Mouse (Mus musculus) naive thymus-derived CD4-positive, alpha-beta T cell, adult 2 months (primary cell): ENCODE data around the gene Fam214b.
A peak's percentile ranks its signal among the peaks of the same experiment; 100 is the strongest.

ENCODE experiments used
- DNase-seq: peaks from one replicate; pipeline ENCODE4 v3.0.0-alpha.2; 2011; ENCODE audit warnings: low read depth

The Fam214b gene

DNA sequence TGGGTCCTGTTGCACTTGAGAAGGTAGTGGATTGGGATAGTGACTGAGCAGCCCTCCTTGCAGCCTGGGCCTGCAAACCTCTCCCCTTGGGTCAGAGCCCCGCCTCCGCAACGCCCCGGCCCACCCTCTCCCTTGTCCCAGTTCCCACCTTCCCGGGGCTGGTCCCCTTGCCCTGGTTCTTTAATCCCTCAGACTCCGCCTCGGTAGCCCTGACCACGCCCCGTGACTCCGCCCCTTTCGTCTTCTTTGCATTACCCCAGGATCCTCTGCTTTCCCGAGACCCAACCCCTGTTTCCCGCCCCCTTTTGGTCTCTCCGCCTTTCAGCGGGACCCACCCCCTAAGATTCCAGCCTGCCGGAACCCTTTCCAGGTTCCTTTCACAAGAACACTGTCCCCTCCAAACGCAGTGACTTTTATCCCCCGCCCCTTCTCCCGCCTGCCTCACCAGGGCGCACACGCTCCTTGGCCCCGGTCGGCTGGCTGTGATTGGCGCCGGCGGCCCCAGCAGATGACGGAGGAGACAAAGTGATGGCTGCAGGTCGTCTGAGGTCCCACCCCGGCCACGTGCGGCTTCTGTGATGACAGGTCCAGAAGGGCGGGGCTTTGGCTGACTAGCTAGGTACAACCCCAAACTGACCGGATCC is at the start of gene Fam214b:
Fam214b (minus strand) TSS at position 562 of the 644 bp plus-strand sequence.
- peak; percentile 90 for DNase-seq

DNA sequence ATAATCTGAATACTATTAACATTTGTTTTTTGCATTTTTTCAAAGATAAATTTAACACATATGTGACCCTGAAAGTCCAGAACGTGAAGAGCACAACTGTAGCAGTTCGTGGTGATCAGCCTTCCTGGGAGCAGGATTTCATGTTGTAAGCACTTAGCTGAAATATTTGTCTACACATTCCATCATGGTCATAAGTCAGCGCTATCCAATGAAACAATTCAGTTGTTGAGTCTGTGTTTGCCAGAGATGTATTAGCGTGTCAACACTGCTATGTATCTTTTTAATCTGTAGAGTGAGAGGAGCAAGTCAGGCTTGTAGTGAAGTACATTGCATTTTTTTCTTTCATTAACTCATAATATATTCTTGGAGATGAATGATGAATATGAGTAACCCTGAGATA is 45.2 kb upstream of the Fam214b start:
- no peak for DNase-seq

DNA sequence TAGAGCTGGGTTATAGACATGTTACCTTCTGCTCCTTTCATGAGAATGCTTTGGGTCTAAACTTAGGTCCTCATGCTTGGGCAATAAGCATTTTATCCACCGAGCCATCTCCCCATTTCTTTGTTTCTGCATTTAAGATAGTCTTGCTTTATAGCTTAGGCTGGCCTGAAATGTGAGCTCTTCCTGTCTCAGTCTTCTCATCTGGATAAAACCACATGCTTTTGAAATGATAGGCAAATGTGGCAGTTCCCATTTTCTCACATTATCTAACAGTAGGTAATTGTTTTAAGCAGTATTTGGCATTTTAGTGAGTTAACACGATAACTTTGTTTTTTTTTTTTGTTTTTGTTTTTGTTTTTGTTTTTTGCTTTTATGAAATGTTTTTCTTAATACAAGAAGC is 43.9 kb upstream of the Fam214b start:
- no peak for DNase-seq

DNA sequence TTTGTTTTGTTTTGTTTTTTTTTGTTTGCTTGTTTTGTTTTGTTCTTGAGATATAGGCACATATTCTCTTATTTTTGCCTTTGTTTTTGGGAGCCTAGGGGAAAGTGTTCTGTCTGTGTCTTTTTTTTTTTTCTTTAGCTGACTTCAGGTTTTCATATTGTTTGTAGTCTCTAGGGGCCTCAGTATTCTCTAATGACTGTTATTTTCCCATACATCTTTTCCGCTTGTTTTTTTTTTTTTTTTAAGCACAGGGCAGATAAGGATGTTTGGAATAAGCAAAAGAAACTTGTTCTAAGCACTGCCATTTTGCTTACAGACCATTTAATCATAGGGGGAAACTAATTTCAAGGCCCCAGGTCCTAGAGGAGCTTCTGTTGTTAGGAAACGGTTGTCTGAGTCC is 36.4 kb upstream of the Fam214b start:
- no peak for DNase-seq

DNA sequence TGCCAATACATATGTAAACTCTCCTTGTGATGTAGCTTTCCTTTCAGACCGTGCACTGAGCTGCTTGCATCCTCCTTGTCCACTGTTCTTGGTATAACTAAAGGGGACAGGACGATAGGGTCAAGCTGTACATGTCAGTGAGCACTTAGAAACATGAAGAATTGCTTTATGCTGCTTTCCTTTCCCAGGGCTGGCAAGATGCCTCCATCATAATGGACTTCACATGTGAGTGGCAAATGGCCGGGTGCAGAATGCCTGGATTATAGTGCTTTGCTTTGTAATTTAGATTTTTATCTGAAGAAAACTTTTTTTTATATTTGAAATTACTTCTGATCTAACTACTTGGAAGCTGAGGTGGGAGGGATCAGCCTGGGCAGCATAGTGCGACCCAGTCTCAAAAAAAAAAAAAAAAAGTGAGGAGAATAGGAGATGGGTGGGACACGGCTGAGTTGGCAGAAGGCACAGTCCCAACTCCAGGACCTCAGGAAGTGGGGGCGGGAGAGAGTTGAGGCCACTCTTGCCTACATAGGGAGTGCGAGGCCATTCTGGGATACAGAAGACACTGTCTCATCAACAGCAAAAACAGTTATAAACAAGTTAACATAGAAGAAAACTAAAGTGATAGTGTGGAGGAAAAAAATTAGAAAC is 32.2 kb upstream of the Fam214b start:
- no peak for DNase-seq

DNA sequence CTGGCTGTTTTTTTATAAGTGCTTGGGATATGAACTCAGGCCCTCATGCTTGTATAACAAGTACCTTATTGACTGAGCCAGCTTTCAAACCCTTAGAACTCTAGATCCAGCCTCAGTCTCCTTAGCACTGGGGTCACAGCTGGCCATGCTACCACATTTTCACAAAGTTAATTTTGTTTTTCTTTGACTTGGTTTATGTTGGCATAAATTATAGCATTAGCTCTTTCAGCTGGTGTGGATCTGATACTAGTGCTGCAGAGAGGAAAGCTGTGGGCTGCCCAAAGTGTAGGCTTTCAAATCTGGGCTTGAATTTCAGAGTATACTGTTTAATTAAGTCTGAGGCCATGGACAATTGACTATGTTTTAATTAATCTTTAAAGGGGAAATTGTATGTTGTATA is 28.9 kb upstream of the Fam214b start:
- no peak for DNase-seq

DNA sequence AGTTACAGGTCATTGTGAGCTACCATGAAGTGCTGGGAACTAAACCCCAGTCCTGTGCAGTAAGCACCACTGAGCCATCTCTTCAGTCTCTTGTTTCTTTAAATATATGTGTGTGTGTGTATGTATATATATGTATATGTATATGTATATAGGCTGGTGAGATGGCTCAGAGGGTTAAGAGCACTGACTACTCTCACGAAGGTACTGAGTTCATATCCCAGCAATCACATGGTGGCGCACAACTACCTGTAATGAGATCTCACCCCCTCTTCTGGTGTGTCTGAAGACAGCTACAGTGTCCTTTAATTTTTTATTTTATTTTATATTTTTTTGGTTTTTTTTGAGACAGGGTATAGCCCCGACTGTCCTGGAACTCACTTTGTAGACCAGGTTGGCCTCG is 19.5 kb upstream of the Fam214b start:
- DNase-seq: no peak

DNA sequence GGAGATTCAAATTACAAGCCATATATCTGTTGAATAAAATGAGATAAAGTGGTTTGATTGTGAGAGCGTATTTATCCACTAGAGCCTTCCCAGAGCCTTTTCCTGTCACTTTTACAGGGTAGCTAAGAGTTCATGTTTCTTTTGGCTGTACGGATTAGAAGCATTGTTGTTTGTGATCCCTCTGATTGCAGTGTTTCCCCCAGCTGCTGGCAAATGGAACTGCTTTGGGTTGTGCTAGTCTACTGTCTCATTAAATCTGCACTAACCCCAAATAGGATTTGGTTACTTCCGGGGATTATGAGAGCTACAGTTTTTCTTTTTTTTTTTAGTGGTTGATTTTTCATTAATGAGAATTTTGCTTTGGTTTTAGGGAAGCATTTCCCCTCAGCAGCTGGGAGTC is 14.3 kb upstream of the Fam214b start:
- DNase-seq: no peak

DNA sequence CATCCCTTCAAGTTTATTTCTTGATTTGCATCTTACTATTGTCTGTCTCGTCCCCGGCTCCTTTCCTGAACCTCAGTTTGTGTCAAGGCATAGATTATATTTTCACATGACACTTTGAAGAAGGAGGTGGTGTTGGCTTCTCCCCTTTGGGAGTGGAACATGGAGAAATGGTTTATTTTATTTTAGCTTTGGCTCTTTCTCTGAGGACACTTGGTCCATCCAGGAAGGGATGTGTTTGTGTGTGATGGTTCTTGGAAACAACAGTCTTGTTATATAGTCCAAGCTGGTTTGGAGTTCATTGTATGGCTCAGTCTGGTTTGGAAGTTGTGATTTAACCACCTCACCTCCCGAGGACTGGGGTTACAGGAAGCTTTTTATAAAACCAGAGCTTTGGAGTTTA is 13.7 kb upstream of the Fam214b start:
- DNase-seq: no peak

DNA sequence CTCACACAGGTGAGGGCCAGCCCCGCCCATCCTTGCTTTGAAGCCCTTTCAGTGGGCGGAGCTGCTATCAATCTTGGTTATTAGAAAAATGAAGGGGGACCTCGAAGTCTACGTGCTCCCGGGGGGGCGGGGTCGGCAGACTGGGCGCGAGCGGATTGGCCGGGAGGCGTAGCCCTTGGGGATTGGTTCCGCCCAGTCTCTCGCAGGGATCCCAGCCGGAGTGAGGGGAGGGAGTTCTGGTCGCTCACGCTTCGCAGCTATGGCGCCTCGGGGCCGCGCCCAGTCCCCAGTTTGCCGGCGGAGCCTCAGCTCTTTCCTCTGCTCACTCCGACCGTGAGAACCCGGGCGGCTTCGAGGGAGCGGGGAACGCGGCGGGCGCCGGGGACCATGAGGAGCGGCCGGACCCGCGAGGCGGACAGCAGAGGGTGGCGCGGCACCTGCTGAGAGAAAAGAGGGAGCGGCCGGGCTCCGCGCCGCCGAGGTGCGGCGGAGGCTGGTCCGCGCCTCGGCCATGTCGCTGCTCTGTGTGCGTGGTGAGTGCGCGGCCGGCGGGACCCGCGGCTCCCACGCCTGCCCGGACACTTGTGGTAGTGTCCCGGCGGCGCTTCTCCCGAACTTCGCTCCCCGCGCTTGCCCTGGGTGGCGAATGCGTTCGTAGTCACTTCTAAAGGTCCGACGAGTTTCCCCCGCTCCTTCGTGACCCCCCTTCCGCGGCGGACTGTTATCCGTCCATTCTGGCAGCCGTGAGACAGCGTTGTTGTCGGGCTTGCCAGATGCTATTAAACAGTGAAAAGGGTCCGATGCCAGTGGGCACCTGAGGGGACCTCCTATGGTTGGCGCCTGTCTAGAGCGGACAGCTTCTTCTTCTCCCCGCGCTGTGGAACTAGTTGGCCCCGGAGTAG is 13.0 kb upstream of the Fam214b start, which contains the start of gene Unc13b:
Unc13b (plus strand) TSS at position 201 of the 902 bp plus-strand sequence.
- peak; percentile 71 for DNase-seq

DNA sequence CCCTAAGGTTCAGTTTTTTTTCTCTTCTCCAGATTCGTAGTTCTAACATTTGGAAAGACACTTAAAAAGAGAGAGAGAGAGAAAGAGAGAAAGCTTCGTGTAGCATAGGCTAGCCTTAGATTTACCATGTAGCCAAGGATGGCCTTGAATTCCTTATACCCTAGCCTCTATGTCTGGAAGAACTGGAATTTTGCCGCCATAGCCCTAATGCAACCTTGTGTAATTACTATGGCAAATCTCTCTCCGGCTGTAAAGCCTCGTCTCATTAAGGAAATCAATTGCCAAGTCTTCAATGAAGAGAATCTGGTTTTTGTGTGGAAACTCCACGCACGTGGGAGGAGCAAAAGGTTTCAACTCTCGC is 12.4 kb upstream of the Fam214b start:
- no peak for DNase-seq

DNA sequence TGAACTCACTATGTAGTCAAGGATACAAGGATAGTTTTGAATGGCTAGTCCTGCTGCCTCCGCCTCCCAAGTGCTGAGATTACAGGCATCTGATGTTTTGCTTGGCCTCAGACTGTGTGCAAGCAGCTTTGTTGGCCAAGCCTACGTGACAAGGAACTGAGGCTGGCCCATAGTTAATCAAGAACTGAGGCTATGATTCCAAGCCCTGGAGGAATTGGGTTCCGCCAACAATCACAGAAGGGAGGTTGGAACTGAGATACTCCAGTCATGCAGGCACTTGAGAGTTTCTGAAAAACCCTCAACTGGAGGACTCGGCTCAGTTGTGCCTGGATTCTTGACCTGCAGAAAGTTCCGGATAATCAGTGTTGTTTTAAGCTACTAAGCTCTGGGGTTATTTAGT is 11.6 kb upstream of the Fam214b start:
- DNase-seq: no peak

DNA sequence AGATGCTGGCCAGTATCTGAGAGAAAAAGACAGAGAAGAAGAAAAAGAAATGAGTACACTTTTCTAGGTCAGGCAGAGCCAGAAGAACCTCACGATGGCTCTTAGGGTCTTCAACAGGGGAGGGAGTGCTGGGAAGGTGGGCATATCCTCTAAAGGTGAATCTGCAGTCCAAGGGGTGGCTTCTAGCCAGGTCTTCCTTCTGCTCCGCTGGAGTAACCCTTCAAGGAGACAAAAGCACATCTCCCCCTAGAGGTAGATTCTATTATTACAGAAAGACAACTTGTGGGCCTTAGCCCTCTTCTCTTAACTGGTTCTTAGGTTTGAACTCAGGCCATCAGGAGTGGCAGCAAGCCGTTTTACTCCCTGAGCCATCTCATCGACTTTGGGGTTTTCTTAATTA is 6.6 kb upstream of the Fam214b start:
- DNase-seq: peak; percentile 85

DNA sequence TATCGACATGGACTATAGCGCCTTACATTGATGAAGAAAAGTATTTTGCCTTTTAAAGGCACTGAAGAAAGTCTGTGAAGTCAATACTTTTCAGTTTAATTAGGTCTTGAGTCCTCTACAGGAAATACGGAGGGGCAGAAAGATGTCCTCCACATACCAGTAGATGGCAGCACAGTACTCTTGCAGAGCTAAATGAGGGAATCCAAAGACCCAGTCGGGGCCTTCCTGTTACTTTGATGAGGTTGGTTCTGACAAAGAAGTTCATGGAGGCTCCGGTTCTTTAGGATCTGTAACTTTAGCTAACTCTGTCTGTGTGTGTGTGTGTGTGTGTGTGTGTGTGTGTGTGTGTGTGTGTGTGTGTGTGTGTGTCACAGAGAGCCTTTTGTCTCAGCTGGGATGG is 1.2 kb upstream of the Fam214b start:
- DNase-seq: peak; percentile 90

DNA sequence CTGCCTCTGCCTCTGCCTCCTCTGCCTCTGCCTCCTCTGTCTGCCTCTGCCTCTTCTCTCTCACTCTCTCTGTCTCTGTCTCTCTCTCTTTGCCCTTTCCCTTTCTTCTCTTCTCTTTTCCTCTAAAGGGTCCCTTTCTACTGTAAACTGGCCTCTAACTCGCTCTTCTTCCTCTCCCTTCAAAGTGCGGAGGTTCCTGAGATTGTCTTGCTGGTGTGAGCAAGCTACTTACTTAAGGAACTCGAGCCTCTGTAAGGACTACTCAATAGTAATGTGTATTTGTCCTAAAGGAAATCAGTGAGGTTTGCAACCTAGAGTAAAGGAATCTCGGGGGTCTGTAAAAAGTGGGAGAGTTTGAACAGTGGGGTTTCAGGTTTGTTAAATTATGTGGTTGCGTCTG is 587 bp upstream of the Fam214b start:
- no peak for DNase-seq

DNA sequence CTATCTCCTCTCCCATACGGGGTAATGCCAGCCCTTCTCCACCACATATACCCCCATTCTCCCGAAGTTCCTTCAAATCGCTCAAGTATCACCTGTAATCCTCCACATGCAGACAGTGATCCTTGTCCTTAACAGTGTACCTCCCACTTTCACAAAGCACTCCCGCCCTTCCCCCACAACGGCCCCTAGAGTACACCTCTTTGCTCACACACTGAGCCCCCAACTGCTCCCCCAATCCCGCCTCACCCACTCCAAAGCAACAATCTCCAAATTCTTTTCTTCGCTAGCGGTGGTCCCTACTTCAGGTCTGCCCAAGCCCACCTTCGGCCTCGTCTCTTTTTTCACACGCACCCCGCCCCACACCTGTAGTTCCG is 748 bp downstream of the Fam214b start:
- DNase-seq: no peak

DNA sequence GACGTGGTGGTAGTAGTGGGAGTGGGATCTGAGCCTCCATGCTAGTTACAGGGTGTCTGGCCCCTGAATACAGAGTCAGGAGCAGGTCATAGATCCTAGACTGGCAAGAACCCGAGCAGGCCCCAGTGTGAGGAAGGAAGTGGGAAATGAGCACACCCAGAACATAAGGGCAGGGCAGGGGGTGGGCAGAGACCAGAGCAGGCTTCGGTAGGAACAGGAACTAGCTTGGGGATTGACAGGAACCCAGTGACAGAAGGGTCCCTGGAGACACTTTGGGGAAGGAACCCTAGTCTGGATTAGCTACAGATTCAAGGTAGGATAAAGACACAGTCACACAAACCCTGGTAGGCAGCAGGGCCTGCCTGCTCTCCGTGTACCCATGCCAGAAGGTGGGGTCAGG is 1.3 kb downstream of the Fam214b start:
- DNase-seq: peak; percentile 30

DNA sequence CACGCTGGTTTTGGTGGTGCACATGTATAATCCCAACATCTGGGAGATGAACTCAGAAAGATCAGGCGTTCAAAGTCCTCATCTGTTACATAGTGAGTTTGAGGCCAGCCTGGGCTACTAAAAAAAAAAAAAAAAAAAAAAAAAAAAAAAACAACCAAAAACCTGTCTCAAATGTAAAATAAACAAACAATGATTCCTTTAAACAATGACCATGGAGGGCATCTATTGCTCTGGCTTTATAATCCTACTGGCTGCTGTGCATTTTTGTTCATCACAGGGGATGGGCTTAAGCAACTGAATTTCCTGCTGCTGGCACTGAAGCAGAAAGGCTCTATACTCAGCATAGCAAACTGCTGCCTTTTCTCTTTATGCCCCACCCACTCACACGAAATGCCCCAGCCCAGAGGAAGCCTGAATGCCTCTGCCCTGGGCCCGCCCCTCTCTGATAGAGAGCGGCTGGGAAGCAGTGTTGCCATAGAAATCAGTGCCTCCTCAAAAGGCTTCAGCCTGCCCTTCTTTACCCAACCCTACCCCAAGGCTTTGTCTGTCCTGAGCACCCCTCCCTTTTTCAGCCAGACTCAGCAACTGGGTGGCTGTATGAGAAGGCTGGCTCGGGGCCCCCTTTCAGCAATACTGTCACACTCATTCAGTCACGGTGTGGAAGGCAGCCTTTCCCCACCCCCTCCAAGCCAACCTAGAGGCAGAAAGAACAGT is 2.2 kb downstream of the Fam214b start:
- peak; percentile 87 for DNase-seq

DNA sequence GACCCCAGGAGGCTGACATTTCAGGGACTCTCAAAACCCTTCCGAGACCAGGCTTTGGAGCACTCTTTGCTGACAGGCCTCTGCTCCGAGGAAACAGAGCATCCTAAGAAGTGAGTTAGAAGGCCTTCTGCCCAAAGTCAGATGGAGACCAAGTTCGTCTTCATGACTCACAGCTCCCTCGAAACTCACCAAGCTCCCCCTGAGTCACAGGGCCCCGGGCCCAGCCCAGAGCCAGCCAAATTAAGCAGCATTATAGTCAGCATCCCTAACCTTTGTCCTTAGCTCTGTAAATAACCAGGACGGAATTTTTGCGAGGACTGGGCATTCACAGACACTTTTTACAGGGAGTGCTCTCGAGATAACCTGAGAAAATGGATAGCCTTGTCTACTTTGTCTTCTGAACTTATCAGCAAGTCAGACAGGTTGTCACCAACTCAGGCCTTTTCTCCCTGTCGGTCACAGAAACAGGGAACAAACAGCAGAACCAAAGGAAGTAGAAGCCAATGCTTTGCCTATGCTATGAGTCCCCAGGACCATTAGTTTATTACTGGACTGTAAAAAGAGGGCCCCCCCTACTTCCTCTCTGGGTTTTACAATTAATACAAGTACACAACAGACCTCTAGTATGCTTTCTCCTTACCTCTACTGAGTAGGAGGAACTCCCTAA is 5.0 kb downstream of the Fam214b start:
- DNase-seq: no peak

DNA sequence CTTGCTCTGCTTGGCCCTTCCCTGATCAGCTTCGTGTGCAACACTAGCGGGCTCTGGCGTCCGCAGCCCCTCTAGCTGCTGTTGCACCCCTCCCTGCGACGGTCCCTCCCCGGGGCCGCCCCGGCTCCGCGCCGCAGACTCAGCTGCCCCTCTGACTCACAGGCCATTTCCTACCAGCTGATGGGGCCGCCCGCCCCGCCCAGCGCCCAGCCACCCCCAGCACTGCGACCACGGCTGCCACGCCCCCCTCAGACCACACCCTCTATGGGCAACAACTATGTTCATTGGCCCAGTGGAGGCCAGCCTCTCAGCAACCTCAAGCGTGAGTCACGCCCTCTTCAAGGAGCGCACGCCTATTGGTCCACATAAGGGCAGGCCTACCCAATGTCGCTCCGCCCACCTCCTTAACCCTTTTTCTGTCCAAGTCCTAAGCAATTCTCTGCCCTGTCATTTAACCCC is 5.9 kb downstream of the Fam214b start:
- peak; percentile 91 for DNase-seq

DNA sequence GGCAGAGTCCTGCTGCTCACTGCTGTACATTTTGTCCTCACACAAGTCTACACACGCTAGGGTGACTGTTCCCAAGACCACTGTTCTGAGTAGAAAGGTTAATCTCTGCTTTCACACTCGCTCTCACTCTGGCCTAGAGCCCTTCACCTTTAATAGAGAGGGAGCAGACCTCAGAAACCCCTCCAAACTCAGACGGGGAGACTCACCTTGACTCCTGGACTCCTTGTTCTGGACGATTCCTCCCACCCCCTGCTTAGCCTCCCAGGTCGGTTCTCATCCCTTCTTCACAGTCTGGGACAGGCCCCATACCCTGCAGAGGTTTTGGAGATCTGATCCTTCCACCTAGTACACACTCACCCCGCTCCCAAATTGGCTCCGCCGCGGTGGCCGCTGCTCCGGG is 6.4 kb downstream of the Fam214b start:
- DNase-seq: no peak
